Comparison of ENCODE assay signal across 8 mouse cellular contexts in genomic region chr14:8665636-8666411, GRCm38 (mm10). TPM values are rescaled to one million over a fixed set of nuclear protein-coding genes. Genes with fewer than 3 reads are reported as not detected.
A peak's percentile ranks its signal among the peaks of the same experiment; 100 is the strongest.
DNase-seq lines count a peak whose midpoint lies in the region; ATAC-seq and TF ChIP-seq lines count a peak whose summit lies in the region.

TSS of gene 4930452B06Rik (minus strand) at chr14:8666240.

- peak within 1 kb of the TSS; percentile 67 for H3K4me2 ChIP-seq in heart, embryonic 15.5 days
- peak within 1 kb of the TSS; percentile 80 for H3K4me2 ChIP-seq in neural tube, embryonic 12.5 days (replicated peaks)

- ATAC-seq in heart, embryonic 15.5 days (replicated peaks; ENCODE audit: insufficient number of reproducible peaks, insufficient read depth, low FRiP score, low read depth) = peak; percentile 96
- ATAC-seq in neural tube, embryonic 12.5 days (ENCODE audit: low FRiP score, low read depth) = peak; percentile 99

- H3K4me1 ChIP-seq in heart, embryonic 15.5 days (replicated peaks) = no peaks in the 10 kb centered on the region
- H3K4me1 ChIP-seq in liver, adult 2 months (ENCODE audit: control insufficient read depth, insufficient read depth, low read length) = no peaks in the 10 kb centered on the region
- peaks cover 5% of the 10 kb centered on the region; the same call in 1 of the 2 replicates for H3K4me1 ChIP-seq in neural tube, embryonic 12.5 days

- intact Hi-C loops in gastrocnemius, adult 2 months (cut with DNase I) = no loop called here

- no peaks in the 10 kb centered on the region for H3K79me2 ChIP-seq in liver, adult 2 months (ENCODE audit: control insufficient read depth, insufficient read depth, low read length)

- no peak for TF ChIP-seq CTCF in gastrocnemius, adult 2 months (IDR thresholded peaks at IDR 0.05)
- TF ChIP-seq CTCF in liver, adult 2 months (IDR thresholded peaks at IDR 0.05; ENCODE audit: low read depth, low read length) = no peak

- H3K27me3 ChIP-seq in heart, embryonic 15.5 days = no peaks in the 10 kb centered on the region
- H3K27me3 ChIP-seq in liver, adult 2 months (ENCODE audit: control insufficient read depth, insufficient read depth, low read length) = no peaks in the 10 kb centered on the region
- no peaks in the 10 kb centered on the region for H3K27me3 ChIP-seq in neural tube, embryonic 12.5 days (replicated peaks)

- no peak within 1 kb of the TSS for H3K27ac ChIP-seq in gastrocnemius, adult 2 months
- peak within 1 kb of the TSS; percentile 43; the same call in 1 of the 2 replicates for H3K27ac ChIP-seq in heart, embryonic 15.5 days
- peak within 1 kb of the TSS; percentile 33 for H3K27ac ChIP-seq in liver, adult 2 months (replicated peaks; ENCODE audit: insufficient read depth, low read depth, low read length)
- H3K27ac ChIP-seq in neural tube, embryonic 12.5 days = no peak within 1 kb of the TSS

- H3K9me3 ChIP-seq in heart, embryonic 15.5 days (replicated peaks) = no peaks in the 10 kb centered on the region
- H3K9me3 ChIP-seq in neural tube, embryonic 12.5 days = no peaks in the 10 kb centered on the region

- H3K36me3 ChIP-seq in heart, embryonic 15.5 days = no peaks in the 10 kb centered on the region; the same call in 1 of the 2 replicates
- H3K36me3 ChIP-seq in liver, adult 2 months (ENCODE audit: control insufficient read depth, insufficient read depth, low read length) = no peaks in the 10 kb centered on the region
- H3K36me3 ChIP-seq in neural tube, embryonic 12.5 days = no peaks in the 10 kb centered on the region

- DNase-seq in gastrocnemius, adult 2 months = peak; percentile 65
- DNase-seq in gastrocnemius, adult 18-20 months (ENCODE audit: low spot score) = no peak
- DNase-seq in fibroblast of lung, adult 2 months (ENCODE audit: low read depth) = peak; percentile 22
- DNase-seq in kidney, postnatal 10 days = peak; percentile 90
- peak; percentile 17 for DNase-seq in liver, adult 2 months (ENCODE audit: extremely low read depth, low read depth, low spot score)
- peak; percentile 87 for DNase-seq in testis, postnatal 10 days (ENCODE audit: low spot score)

- peak within 1 kb of the TSS; percentile 70 for H3K4me3 ChIP-seq in gastrocnemius, adult 2 months
- peak within 1 kb of the TSS; percentile 64 for H3K4me3 ChIP-seq in heart, embryonic 15.5 days
- H3K4me3 ChIP-seq in liver, adult 2 months (ENCODE audit: insufficient read depth, low read depth, low read length) = peak within 1 kb of the TSS; percentile 59
- peak within 1 kb of the TSS; percentile 69 for H3K4me3 ChIP-seq in neural tube, embryonic 12.5 days

- H3K9ac ChIP-seq in heart, embryonic 15.5 days = peak within 1 kb of the TSS; percentile 60
- H3K9ac ChIP-seq in liver, adult 2 months (ENCODE audit: low read depth, low read length) = peak within 1 kb of the TSS; percentile 66
- H3K9ac ChIP-seq in neural tube, embryonic 12.5 days = peak within 1 kb of the TSS; percentile 73

- under 1% methylated on average over 45 of the region's 45 CpGs for WGBS in heart, embryonic 15.5 days
- under 1% methylated on average over 45 of the region's 45 CpGs for WGBS in liver, adult 2 months
- WGBS in neural tube, embryonic 12.5 days = under 1% methylated on average over 45 of the region's 45 CpGs

- TF ChIP-seq POLR2A in liver, adult 2 months (IDR thresholded peaks at IDR 0.05; ENCODE audit: extremely low read depth, insufficient read depth, low read length) = no peak

RNA-seq across cellular contexts. Expression of gene 4930452B06Rik, which starts in this region (rescaled TPM):
- under 1 TPM in 1 of 2 experiments, not detected in 1; 0.15 TPM for total RNA-seq in gastrocnemius, adult 2 months (2021)
- total RNA-seq in gastrocnemius, adult 18-20 months (2021) = not detected
- 17.6 and 19.2 TPM in 2 replicates for polyA plus RNA-seq in heart, embryonic 15.5 days (2015; fragmentation: Nextera tagmentation; extraction: Ambion mirVana)
- 0.40 and 1.8 TPM in 2 replicates for total RNA-seq in liver, adult 2 months (2014; rRNA removed)
- 0.16 and 0.77 TPM in 2 replicates for polyA plus RNA-seq in liver, adult 2 months (2012; rRNA removed)
- 6.6 and 7.0 TPM in 2 replicates for polyA plus RNA-seq in neural tube, embryonic 12.5 days (2016; fragmentation: Nextera tagmentation; extraction: Ambion mirVana)

Comparison
In these comparisons a context has a peak if more than half of its experiments do, and no peak if none do; other contexts are left out.
1. Peak in DNase-seq and H3K4me3 ChIP-seq in gastrocnemius, adult 2 months; RNA of the gene not detected or under 1 TPM.
2. H3K27ac ChIP-seq: peak in heart, embryonic 15.5 days (single experiment) and liver, adult 2 months (single experiment); none in gastrocnemius, adult 2 months (single experiment) and neural tube, embryonic 12.5 days (single experiment).
3. Peak in every context shown above with its lines, with median percentiles within 50 percentile points of each other: H3K4me3 ChIP-seq and H3K9ac ChIP-seq.